Mouse (Mus musculus) lung, adult 2 months (tissue): ENCODE results near the gene Tlcd2. TPM values are rescaled to one million over a fixed set of nuclear protein-coding genes. Genes with fewer than 3 reads are reported as not detected.
A peak's percentile ranks its signal among the peaks of the same experiment; 100 is the strongest.

ENCODE experiments used
- DNase-seq: peaks from one replicate; pipeline ENCODE4 v3.0.0; 2022
- H3K4me1 ChIP-seq: fragments of 200-500 bp; 2 replicates; pipeline ENCODE4 v1.6.1; 2011; ENCODE audit warnings: low read length; ENCODE audit not compliant: control insufficient read depth, insufficient read depth
- H3K4me3 ChIP-seq: fragments of 200-500 bp; replicated peaks from 2 replicates; pipeline ENCODE3; 2011; ENCODE audit warnings: low read depth, mild to moderate bottlenecking, control low read depth, low read length; ENCODE audit errors: extremely low read depth
- CTCF ChIP-seq: fragments of 200-500 bp; IDR thresholded peaks from 2 replicates; pipeline ENCODE4 v1.5.1; 2011; ENCODE audit warnings: mild to moderate bottlenecking, low read length, control low read depth; ENCODE audit not compliant: insufficient read depth
- POLR2A ChIP-seq: fragments of 200-500 bp; IDR thresholded peaks from 2 replicates; pipeline ENCODE4 v1.6.1; 2011; ENCODE audit warnings: low read depth, mild to moderate bottlenecking, control low read depth, low read length, borderline replicate concordance; ENCODE audit errors: extremely low read depth
- WGBS: fragments of 180-500 bp; shearing (Covaris S2); methylation state at CpG from one replicate; pipeline ENCODE4 v1.1.7; 2018; 5-methylcytosine and 5-hydroxymethylcytosine counted together
- polyA plus RNA-seq: library from polyadenylated mRNA; depleted of rRNA; stranded (reverse); fragments of >200 nt; gene quantifications from 2 replicates; pipeline ENCODE4 v1.2.3, GENCODE M21; 2012

The Tlcd2 gene
- polyA plus RNA-seq, 1 experiment: 29.6 TPM

DNA sequence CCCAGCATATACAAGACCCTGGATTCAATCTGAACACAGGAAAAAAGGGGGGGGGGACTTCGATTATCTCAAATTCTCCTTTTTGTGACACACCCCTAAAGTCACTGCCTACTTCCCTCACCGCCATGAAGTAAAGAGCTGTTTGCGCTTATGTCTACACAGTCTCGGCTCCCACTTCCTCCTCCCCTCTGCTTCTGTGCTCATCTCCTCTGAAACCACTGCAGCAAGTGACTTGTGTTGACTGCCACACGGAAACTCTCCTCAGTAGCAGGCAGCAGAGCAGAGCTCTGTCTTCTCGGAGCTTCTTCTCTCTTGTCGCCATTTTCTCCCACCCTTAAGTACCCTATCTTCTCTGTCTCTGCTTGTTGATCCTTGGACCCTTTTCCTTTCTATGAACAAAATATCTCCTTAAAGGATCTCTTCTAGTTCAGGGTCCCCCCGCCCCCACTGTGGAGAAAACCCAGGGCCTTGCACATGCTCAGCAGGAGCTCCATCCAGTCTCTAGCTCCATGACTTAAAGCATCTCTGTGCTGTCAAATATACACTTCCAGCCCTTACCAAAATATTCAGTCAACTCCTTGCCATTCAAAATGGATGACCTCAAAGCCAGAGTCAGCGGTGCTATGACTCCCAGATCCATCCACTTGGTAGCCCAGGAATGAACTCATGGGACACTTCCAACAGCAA, 32.4 kb upstream of the Tlcd2 start:
- H3K4me3 ChIP-seq: no peak overlapping the region
- no peak for DNase-seq
- 64% methylated on average over 9 of the region's 9 CpGs for WGBS
- TF ChIP-seq POLR2A (peak; percentile 12; the same call in 1 of the 2 replicates), CTCF (no peak)
- H3K4me1 ChIP-seq: no peaks in the 10 kb centered on the region

DNA sequence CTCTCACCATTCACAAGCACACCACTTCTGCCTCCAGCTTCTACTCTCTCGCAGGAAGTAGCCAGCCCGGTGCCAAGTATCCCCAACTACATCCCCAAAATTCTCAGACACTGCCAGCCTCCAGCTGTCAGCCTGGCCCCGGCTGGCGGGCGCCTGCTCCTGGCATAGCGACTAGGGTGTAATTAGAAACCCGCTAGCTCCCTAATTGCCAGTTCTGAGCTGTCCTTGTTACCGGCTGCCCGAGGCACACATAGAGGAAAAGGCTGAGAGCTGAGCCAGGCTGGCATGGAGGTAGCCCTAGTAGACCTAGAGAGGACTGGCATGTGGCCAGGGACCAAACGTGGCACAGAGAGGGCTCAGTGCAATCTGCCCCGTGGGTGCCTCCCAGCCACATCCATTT, 30.2 kb upstream of the Tlcd2 start:
- WGBS: 77% methylated on average over 11 of the region's 11 CpGs
- Histone ChIP-seq H3K4me1 (no peaks in the 10 kb centered on the region), H3K4me3 (no peak overlapping the region)
- TF ChIP-seq POLR2A: no peak
- no peak for TF ChIP-seq CTCF
- DNase-seq: no peak

DNA sequence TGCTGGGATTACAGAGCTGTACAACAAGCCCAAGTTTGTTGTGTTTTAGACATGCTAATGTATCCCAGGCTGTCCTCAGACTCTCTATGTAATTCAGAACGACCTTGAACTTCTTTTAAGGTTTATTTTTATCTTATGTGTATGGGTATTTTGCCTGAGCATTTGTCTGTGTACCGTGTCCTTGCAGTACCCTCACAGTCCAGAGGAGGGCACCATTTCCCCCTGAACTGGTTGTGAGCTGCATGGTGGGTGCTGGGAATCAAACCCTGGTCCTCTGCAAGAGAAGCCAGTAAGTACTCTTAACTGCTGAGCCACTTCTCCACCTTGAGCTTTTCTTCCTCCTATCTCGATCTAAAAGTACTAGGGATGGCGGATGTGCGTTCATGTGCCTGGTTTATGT, 27.4 kb upstream of the Tlcd2 start:
- Histone ChIP-seq H3K4me3 (no peak overlapping the region), H3K4me1 (no peaks in the 10 kb centered on the region)
- WGBS: 86% methylated on average over 5 of the region's 5 CpGs
- TF ChIP-seq CTCF (0 out of 2 replicates have a peak, but pooled peaks have one; percentile 10), POLR2A (no peak)
- DNase-seq: no peak

DNA sequence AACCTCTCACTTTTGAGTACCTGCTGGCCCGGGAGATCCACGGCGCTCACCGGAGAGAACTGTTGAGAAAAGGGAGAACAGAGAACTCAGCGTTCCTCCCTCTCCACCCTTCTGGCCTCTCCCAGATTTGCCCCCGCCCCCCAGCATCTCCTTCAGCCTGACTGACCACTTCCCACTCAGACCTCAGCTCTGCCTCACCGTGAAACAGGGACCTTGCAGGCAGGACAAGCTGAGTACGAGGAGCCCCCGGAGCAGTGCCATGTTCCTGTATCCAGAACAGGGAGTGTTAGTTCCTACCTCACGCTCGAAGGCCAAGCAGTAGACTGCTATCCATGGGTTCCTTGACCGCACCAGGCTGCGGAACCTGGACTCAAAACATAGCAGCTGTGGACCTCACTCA, 23.3 kb upstream of the Tlcd2 start:
- no peak for TF ChIP-seq POLR2A
- TF ChIP-seq CTCF: no peak
- WGBS: 73% methylated on average over 13 of the region's 13 CpGs
- no peak for DNase-seq
- H3K4me3 ChIP-seq: no peak overlapping the region
- H3K4me1 ChIP-seq: no peaks in the 10 kb centered on the region

DNA sequence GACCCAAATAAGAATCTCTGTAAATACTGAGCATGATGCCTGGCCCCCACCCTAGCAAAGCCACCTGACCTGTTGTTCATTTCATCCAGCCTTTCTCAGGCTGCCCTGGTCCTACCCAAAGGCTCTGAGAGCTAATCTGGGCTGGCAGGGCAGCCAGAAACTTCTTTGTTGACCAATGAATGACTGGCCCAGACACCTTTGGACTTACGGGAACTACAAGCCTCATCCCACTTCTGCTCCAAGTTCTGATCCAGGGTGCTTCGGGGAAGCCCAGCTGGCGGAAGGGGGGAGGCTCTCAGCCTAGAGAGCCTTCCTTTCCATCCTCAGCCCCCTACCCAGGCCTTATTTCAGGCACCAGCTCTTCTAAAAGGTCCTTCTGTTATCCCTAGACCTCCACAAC, 22.7 kb upstream of the Tlcd2 start:
- Histone ChIP-seq H3K4me3 (no peak overlapping the region), H3K4me1 (no peaks in the 10 kb centered on the region)
- DNase-seq: no peak
- TF ChIP-seq CTCF (no peak), POLR2A (no peak)
- 95% methylated on average over 3 of the region's 3 CpGs for WGBS

DNA sequence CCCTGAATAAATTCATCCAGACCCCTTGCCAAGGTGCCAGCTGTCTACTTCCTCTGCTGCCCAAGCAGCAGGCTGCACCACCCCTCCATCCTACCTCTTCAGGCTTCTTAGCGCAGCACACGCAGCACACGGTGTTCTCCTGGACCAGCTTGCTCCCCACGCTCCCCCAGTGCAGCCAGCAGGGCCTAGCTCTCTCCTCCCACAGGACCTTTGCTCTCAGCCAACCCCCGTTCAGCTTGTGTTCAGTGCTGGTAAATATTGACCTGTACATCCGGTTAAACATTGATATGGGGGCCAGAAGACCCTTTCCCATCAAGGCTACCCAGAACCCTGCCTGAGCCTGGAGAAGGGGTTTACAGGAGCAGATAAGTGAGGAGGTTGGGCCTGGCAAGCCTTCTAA, 22.2 kb upstream of the Tlcd2 start, which contains the start of gene Serpinf2:
Gene Serpinf2 (minus strand): TSS at position 229 of the 400 bp plus-strand sequence.
- no peak for TF ChIP-seq POLR2A
- no peak for TF ChIP-seq CTCF
- no peak within 1 kb of the TSS for H3K4me3 ChIP-seq
- 72% methylated on average over 6 of the region's 6 CpGs for WGBS
- DNase-seq: no peak
- H3K4me1 ChIP-seq: no peaks in the 10 kb centered on the region

DNA sequence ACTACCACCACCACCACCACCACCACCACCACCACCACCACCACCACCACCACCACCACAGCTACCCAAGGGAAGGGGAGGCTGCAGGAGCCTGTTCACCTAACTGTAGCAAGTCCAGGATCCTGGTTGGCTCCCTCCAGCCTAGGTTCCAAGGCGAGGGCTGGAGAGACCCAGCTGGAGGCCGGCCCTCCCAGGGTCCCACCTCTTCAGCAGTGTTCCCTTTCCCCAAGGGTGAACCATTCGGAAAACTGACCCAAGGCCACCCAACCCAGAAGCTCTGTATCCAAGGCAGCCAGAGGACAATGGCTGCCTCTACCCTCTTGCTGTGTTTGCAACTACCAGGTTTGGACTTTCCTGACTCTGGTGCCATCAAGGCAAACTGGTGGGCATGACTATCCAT, 21.6 kb upstream of the Tlcd2 start:
- no peak for DNase-seq
- 87% methylated on average over 3 of the region's 3 CpGs for WGBS
- TF ChIP-seq CTCF: no peak
- no peak for TF ChIP-seq POLR2A
- H3K4me1 ChIP-seq: no peaks in the 10 kb centered on the region
- H3K4me3 ChIP-seq: no peak overlapping the region

DNA sequence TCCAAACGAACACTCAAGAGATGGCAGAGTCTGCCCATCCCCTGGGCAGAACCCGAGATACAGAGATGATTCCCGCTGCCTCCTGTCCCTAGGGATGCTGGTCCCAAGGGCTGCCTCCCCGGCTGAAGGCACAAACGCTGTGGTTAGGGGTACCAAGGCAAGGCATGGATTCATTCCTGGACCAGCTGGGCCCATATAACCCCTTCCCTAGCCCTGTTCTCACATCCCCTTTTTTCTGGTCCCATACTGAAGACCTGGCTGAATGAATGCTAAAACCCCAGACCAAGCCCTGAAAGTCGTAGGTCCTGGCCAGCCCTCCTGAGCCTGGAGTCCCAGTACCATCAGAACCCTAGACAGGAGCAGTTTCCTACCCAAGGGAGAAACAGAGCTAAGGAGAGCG, 20.5 kb upstream of the Tlcd2 start:
- no peak for TF ChIP-seq POLR2A
- TF ChIP-seq CTCF: no peak
- no peaks in the 10 kb centered on the region for H3K4me1 ChIP-seq
- WGBS: 81% methylated on average over 7 of the region's 7 CpGs
- no peak overlapping the region for H3K4me3 ChIP-seq
- no peak for DNase-seq

DNA sequence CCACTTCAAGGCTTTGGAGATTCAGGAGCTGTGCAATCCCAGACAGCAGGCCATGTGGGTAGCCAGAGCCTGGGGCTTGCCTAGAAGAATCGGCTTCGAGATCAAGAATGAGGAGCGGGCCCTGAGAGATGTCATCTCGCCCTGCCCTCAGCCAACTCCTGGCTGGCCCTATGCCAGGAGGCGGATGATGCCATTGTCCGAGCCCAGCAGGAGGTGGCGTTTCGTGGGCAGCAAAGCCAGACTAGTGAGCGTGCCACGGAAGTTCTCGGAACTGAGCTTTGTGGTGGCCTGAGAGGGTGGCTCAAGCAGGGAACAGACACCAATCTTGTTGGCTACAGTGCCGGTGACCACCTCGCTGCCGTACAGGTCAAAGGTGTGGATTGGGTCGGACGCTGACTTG, 19.9 kb upstream of the Tlcd2 start:
- H3K4me3 ChIP-seq: no peak overlapping the region
- TF ChIP-seq CTCF (no peak), POLR2A (no peak)
- H3K4me1 ChIP-seq: no peaks in the 10 kb centered on the region
- DNase-seq: no peak
- WGBS: 77% methylated on average over 16 of the region's 16 CpGs

DNA sequence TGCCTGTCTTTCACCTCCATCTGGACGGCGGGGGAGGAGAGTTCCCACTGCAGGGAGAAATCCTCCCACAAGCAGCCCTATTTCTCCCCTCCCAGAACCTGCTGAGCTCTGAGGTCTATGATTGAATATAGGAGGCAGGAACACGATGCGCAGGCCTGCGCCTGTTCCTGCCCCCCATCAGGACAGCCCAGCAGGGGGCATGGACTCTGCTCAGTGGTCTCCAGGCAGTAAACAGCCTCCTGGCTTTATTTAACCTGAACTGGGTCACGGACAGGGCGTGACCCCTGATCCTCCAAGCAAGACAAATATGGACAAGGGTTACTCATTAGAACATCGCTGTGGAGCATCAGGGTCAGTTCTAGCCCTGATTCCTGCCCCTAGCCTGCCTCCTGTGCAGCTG, 17.8 kb upstream of the Tlcd2 start:
- DNase-seq: no peak
- TF ChIP-seq CTCF (no peak), POLR2A (no peak)
- Histone ChIP-seq H3K4me3 (no peak overlapping the region), H3K4me1 (no peaks in the 10 kb centered on the region)
- WGBS: 78% methylated on average over 8 of the region's 8 CpGs

DNA sequence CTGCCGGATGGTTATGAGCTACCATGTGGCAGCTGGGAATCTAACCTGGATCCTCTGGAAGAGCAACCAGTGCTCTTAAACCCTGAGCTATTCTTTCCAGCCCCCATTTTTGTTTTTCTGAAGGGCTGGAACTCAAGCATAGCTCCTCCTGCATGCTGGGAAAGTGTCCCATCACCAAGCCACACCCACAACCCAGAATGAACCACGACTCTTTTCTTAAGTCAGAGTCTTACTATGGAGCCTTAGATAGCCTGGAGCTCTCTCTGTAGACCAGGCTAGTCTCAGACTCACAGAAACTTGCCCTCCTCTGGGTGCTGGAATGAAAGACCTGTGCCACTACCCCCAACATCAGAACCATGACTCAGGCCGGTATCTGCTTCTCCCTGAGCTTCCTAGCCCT, 12.9 kb upstream of the Tlcd2 start:
- peaks cover 6% of the 10 kb centered on the region for H3K4me1 ChIP-seq
- WGBS: 63% methylated on average over 3 of the region's 3 CpGs
- no peak for TF ChIP-seq CTCF

More for the DNA sequence above, 12.9 kb upstream of the Tlcd2 start:
- no peak overlapping the region for H3K4me3 ChIP-seq
- DNase-seq: no peak
